Mouse (Mus musculus) frontal cortex, postnatal 25 days (tissue): ENCODE results near the gene Fbxo21.

Experiments used
- DNase-seq, 2 experiments: peaks; one replicate each; pipeline ENCODE4 v3.0.0; 2022; ENCODE audit warnings: low spot score in 2 of 2

The Fbxo21 gene

GRCm38 (mm10) chr5:118023053-118023452, 46.5 kb downstream of the Fbxo21 start:
- DNase-seq = no peak

DNA sequence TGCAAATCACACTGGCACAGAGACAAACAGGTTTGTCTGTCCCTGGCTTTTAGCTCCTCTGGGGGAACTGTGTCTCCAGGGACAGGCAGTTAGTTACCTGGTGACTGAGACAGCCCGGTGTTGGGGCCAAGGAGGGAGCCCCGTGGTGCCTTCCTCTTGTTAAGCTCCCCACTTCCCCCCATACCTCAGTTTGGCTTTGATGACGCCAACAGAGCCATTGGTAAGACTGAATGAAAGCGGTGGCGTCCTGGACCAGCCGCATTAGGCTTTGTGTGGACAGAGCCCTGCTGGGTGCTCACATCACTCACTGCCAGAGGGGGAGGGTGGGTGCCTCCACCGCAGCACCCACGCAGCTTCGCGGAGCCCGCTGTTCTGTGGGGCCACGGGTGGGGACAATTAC, 49.4 kb downstream of the Fbxo21 start:
- DNase-seq = no peak

DNA sequence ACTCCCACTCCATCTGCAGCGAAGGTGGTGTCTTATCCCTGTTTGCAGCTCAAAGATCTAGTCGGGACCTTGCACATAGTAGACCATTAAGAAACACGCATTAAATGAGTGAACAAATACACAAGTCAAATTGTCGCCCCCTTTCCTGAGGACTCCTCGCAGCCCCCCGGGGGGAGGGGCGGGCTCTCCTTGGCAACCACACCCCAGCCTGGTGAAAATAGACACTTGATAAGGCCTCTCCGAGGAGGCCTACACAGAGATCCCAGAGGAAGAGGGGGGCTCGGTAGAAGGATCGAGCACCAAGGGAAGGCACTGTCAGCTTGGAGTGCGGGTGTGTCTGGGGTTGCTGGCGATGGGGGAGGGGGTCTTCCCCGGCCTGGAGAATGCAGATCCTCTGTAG, 49.8 kb downstream of the Fbxo21 start:
- no peak for DNase-seq

DNA sequence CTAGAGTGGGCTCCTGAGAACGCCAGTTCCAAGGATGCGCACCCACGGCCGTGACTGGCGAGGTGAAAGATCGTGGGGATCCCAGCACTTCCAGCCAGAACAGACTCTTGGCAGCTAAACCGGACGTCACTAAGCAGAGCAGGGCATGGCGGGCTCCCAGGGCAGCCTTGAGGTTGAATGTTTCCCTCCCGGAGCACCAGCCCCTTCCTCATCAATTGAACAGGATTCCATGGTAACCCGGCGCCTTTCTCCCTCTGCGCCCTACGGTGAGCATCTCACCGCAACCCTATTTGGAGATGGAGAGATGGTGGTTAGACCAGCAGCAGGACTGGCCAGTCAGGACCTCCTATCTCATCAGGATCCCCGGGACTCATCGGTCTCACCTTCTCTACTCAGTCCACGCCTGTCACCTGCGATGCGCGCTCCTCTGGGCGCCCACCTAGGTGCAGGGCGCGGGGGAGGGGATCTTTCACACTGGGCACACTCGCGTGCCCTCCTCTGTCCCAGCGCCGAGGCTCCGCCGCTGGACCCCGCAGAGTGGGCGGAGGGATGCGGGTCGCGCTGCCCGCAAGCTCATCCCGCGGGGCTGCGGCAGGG, 50.7 kb downstream of the Fbxo21 start:
- DNase-seq = no peak

DNA sequence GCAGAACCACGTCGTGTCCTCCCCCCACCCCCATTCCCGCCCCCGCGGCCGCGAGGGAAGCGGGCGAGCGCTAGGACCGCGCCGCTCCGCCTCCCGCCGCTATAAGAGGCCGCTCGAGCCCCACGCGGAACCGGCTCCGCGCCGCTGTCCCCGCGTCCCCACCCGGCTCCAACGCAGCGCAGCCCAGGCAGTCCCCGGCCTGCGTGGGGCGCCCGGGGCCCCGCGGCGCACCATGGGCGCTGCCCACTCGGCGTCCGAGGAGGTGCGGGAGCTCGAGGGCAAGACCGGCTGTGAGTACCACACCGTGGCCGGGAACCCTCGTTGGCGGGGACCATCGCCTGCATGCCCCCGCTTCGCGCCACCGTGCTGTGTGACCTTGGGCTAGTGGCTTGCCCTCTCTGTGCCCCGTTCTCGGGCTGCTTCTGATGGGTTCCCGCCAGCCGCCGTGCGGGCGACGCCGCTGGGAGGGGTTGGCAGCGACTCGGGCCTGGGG, 51.2 kb downstream of the Fbxo21 start, which contains the start of gene Tesc:
Tesc (plus strand) TSS at position 46 of the 493 bp plus-strand sequence.
- no peak for DNase-seq

- no peak for DNase-seq
Measured at GRCm38 (mm10) chr5:118028191-118029034, 51.9 kb downstream of the Fbxo21 start.

GRCm38 (mm10) chr5:118029035-118029408, 52.5 kb downstream of the Fbxo21 start:
- no peak for DNase-seq

DNA sequence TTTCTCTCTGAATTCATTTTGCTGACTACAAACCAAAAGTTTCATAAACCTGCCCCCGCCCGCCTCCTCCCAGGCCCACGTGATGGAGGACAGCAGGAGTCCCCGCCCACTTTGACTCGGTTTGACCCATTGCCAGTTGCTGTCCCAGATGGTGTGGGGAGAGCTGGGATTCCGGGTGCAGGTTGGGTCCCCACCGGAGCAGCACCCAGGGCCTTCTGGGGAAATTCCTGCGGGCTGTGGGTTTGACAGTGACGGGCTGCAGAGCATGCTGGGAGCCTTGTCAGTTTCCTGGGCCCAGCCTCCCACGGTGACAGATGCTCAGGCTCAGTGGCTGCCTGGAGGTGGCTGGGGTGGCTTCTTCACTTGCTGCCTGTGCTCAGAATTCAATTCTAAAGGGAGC, 52.9 kb downstream of the Fbxo21 start:
- DNase-seq = peak; percentile 59 to 78

DNA sequence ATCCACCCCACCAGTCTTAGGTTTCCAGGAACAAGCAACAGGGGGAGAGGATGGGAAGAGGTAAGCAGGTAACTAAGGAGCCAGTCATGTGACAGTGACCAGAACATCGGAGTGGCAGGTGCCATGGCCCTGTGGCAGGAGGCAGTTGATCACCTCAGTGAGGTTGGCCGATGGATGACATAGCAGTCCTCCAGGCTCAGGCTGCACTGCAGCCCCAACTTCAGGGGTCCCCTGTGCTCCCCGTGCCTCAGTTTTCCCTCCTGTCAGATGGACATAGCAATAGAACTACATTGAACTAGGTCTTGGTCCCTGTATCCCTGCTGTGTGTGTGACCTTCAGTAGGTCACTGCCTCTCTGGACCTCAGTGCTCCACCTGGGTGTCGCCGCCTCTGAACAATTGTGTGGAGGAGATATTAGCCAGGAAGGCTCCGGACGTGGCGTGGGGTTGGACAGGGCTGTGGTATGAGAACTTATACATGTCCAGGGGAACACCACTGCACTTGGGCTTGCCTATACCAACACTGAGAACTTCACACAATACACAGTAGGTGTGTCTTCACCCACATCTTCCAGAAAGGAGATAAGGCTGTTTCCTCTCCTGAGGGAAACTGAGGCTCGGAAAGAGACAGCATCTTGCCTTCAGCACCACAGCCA, 53.6 kb downstream of the Fbxo21 start:
- DNase-seq = no peak

DNA sequence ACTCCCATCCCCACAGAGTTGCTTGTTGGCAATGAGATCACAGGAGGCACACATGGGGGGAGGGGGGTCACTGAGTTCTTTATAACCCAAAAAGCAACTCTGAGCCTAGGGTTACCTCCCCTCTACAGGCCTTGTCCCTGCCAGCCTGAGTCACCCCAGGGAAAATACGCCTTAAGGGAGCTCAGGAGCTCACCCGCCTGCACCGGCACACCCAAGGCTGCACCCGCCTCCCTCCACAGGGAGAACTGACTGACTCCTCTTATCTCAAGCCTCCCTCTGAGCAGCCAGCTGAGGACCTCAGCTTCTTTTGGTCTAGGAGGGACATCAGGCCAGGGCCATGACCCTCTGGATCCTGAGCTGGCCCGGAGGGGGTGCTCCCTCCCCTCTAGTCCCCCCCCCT, 54.5 kb downstream of the Fbxo21 start:
- no peak for DNase-seq

GRCm38 (mm10) chr5:118031508-118031907, 55.0 kb downstream of the Fbxo21 start:
- DNase-seq = no peak

GRCm38 (mm10) chr5:118033328-118033727, 56.8 kb downstream of the Fbxo21 start:
- DNase-seq = no peak

GRCm38 (mm10) chr5:118033740-118034139, 57.2 kb downstream of the Fbxo21 start:
- no peak for DNase-seq

- no peak for DNase-seq
Measured at GRCm38 (mm10) chr5:118034632-118035031, 58.1 kb downstream of the Fbxo21 start.

DNA sequence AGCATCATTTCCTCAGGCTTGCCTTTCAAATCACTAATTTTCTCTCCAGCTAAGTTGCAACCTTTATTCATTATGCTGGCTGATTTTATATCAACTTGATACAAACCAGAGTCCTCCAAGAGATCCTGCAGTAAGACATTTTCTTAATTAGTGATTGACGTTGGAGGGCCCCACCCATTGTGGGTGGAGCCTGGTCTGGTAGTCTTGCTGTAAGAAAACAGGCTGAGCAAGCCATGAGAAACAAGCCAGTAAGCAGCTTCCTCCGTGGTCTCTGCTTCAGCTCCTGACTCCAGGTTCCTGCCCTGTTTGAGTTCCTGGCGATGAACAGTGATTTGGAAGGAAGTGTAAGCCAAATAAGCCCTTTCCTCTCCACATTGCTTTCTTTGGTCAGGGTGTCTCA, 59.3 kb downstream of the Fbxo21 start:
- DNase-seq = no peak

DNA sequence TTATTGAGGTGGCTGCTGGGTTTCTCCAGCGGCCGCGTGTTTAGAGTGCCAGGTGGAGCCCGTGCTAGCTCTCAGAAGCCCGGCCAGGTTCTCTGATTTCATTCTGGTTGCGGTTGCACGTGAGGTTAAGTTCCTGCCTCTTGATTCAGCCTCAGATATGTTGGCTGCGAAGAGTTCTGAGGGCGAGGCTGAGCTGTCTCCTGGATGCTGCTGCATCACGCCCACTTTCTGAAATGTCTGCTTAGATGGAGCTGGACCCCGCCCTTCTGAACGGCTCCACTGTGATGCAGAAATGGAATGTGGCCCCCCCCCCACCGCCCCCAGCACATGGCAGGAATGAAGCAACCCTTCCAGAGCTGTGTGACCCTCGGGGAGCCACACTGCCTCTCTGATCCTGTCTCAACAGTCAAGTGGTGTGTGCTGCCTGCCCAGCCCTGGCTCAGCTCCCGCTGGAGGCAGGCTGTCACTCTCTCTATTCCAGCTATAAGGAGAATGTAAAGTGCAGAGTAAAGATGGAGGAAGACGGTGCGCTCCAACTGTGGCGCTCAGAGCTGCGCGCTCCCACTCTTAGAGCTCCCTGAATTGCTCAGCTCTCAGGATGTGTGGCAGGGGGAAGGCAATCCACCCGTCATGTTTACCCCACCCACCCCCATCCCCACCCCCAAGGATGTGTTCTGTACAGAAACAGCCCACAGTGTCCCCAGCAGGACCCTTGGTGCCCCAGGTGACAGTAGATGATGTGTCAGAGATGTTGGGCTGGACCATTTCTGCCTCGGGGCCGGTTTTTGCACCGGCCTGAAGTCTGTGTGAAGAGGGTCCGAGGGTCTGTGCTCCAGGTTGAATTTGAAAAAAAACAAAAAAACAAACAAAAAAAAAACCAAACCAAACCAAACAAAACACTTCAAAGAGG, 60.6 kb downstream of the Fbxo21 start:
- DNase-seq = no peak

GRCm38 (mm10) chr5:118037798-118038484, 61.4 kb downstream of the Fbxo21 start:
- DNase-seq = no peak

DNA sequence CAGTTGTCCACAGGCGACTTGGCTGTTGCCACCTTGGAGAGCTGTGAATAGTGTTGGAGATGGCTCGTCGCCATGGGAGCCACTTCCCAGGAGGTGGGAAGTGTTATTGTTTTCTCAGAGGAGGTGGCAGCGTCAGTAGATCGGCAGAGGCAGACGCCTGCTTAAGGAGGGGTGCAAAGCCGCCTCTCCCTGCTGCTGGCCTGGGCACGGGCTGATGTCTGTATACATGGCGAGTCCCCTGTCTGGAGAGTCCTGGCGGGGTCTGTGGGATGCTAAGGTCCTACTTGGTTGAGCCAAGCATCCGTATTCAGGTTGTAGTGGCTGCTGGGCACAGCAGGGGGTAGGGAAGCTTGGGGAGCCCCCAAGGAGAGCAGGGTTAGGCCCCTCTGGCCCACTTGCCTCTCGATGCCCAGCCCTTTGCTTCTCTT, 62.7 kb downstream of the Fbxo21 start:
- DNase-seq = no peak

GRCm38 (mm10) chr5:118042599-118042998, 66.1 kb downstream of the Fbxo21 start:
- DNase-seq = no peak

- DNase-seq = no peak
Measured at GRCm38 (mm10) chr5:118043761-118044160, 67.2 kb downstream of the Fbxo21 start.

- no peak for DNase-seq
Measured at GRCm38 (mm10) chr5:118044907-118045306, 68.4 kb downstream of the Fbxo21 start.
